Mouse (Mus musculus) urinary bladder, adult 2 months (tissue): Measurements from ENCODE around the gene Ints7. TPM values are rescaled to one million over a fixed set of nuclear protein-coding genes. Genes with fewer than 3 reads are reported as not detected.

Experiments
- DNase-seq: peaks from one replicate; pipeline ENCODE4 v3.0.0; 2022; ENCODE audit warnings: low spot score
- polyA plus RNA-seq: library from polyadenylated mRNA; depleted of rRNA; stranded (reverse); fragments of >200 nt; gene quantifications from 2 replicates; pipeline ENCODE4 v1.2.3, GENCODE M21; 2012

Ints7 gene
- polyA plus RNA-seq, 1 experiment: 24.1 TPM

GRCm38 (mm10) chr1:191584483-191584882 lies 9.0 kb downstream of the Ints7 start:
- no peak for DNase-seq

- DNase-seq: no peak
These were observed 10.3 kb downstream of the Ints7 start for GRCm38 (mm10) chr1:191585704-191586103.

DNA sequence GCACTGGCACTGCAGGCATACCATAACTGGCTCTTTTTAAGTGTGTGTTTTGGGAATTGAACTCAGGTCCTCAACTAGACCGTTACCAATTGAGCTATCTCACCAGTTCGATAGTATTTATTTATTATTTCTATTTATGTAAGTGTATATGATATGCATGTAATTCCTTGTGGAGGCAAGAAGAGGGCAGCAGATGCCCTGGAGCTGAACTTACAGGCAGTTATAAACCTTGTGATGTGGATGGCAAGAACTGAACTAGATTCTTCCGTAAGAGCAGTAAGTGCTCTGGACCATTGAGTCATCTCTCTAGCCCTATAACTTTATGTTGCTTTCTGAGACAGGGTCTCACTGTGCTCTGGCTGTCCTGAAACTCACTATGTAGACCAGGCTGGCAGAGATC lies 11.6 kb downstream of the Ints7 start:
- no peak for DNase-seq

DNA sequence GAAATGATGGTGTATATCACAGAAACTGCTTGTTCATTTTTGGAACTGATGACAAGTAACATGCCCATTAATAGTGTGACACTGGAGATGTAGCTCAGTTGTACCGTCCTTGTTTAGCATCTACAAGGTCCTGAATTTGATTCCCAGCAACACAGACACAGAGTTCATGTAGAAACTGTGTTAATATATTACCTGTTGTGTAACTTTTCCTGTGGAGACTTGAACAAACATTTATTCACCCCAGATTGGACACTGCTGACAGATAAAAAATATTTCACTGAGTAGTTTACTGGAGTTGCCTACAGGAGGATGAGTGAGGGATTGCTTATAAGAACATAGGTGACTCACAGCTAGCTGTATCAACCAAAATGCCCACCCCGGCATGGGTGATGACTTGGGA lies 13.3 kb downstream of the Ints7 start:
- no peak for DNase-seq

DNA sequence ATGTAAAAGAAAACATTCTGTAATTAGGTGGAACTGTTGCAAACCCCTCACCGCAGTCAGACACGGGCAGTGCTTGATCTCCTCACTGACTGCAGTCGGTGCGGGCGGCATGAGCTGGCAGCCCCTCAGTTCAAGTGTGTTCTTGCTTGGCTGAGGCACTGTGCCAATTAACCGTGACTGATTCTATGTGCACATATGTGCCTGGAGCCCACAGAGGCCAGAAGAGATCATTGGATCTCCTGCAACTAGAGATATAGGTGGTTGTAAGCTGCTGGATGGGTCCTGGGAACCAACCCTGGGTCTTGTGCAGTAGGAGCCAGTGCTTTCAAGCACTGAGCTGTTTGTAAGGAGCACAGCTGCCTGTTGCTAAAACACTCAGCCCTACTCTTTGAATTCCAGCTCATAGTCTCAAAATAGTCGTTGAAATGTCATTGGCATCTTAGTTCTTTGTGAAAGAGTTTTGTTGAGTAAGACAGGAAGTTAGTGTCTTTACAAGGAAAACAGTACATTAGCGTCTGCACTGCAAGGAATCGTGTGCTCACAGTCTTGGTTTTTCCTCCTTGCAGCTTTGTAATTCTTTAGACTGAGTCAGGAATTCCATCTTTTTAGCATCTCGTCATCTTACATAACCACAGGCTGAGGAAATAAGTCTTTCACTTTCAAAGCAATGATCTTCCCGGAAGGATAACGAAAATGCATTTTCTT lies 16.7 kb downstream of the Ints7 start:
- no peak for DNase-seq

- no peak for DNase-seq
These were observed 20.6 kb downstream of the Ints7 start for GRCm38 (mm10) chr1:191596076-191596475.

DNA sequence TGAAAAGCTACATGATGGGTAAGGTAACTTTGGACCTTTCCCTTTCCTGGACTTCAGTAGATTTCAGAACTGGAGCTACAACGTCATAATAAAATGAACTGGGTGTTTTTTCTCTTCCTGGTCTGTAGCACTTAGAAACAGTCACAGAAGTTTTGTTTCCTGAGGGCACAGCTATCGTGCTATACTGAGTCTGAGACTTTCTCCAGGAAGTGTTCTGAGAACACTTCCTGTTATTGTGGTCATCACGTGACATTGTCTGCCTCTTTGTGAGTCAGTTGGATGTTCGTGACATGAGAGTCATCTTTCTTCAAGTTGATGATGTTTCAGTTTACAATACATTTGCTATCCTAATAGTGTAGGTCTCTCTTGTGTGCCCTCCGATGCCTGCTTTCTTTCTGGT lies 23.8 kb downstream of the Ints7 start:
- DNase-seq: no peak

GRCm38 (mm10) chr1:191604690-191605089 lies 29.3 kb downstream of the Ints7 start:
- no peak for DNase-seq

- no peak for DNase-seq
These were observed 33.6 kb downstream of the Ints7 start for GRCm38 (mm10) chr1:191609051-191609450.

DNA sequence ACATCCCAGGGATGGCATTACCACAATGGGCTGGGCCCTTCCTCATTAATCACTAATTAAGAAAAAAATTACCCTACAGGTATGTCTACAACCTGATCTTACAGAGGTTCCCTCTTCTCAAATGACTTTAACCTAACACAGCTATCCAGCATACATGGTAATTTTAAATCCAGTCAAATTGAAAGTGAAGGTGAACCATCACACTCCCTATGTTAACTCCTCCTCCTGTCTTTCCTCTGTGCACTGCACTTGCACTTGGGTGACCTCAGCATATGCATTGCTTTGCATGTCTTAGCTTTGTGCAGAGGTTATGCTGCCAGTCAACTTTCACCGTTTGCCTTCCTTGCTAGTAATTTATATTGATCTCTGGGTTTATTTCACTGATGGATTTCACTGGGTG lies 34.1 kb downstream of the Ints7 start:
- no peak for DNase-seq

- no peak for DNase-seq
These were observed 34.9 kb downstream of the Ints7 start for GRCm38 (mm10) chr1:191610357-191610756.

- no peak for DNase-seq
These were observed 36.2 kb downstream of the Ints7 start for GRCm38 (mm10) chr1:191611686-191612085.

GRCm38 (mm10) chr1:191612877-191613276 lies 37.4 kb downstream of the Ints7 start:
- no peak for DNase-seq

DNA sequence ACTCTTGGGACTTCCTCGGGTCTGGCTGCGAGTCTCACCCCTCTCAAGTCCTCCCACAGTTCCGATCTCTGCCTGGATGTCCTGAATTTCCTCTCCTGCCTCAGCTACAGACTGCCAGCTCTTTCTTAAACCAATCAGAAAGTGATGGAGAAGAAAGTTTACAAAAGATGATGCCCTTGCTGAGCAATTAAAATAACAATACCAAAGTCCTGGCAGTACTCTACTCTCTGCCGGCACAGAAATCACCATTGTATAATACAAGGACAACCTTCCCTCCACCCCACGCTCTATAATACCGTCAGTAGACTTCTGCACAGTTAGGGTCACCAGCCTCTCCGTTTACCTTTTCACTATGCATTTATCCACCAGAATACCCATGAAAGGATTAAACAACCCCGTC lies 40.8 kb downstream of the Ints7 start:
- DNase-seq: no peak

DNA sequence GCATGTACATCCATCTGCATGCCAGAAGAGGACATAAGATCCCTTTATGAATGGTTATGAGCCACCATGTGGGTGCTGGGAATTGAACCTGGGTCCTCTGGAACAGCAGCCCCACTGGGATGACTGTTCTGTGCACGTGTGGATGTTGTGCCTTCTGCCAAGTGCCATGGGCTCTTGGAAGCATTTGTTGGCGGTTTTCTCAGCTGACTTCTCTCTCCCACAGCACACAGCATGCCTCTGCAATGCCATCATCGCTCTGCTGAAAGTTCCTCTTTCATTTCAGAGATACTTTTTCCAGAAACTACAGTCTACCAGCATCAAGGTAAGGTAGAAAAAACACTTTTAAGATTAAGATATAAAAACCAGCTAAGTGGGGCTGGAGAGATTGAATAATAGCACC lies 42.2 kb downstream of the Ints7 start:
- no peak for DNase-seq

- no peak for DNase-seq
These were observed 42.8 kb downstream of the Ints7 start for GRCm38 (mm10) chr1:191618067-191618766.

DNA sequence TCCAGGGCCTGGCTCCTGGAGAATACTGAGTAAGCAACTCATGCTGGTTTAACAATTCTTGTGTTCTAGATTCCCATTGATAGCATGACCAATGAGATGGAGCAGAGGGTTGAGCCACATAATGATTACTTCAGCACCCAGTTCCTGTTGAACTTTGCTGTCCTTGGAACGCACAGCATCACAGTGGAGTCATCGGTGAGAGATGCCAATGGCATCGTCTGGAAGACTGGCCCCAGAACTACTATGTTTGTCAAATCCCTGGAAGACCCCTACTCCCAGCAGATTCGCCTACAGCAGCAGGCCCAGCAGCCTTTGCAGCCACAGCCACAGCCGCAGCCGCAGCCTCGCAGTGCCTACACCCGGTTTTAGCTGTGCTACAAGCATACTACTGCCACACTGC lies 45.7 kb downstream of the Ints7 start:
- no peak for DNase-seq

DNA sequence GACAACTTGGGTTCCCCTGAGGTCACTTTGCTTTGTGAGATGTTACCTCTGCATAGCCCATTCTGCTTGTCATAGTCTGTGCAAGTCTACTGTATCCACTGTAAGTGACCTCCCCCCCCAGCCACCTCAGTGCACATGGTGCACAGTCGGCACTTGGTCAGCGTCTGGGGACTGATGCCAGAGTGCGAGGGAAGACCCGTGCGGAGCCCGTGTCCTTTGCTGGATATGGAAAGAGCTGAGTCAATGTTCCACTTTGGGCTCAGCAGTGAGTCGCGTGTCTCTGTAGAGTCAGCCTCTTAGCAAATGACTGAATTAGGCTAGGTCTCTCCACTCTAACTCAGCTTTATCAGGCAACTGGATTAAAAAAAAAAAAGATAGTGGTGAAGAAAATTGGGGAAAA lies 47.4 kb downstream of the Ints7 start:
- no peak for DNase-seq

GRCm38 (mm10) chr1:191624492-191624891 lies 49.1 kb downstream of the Ints7 start:
- DNase-seq: no peak

DNA sequence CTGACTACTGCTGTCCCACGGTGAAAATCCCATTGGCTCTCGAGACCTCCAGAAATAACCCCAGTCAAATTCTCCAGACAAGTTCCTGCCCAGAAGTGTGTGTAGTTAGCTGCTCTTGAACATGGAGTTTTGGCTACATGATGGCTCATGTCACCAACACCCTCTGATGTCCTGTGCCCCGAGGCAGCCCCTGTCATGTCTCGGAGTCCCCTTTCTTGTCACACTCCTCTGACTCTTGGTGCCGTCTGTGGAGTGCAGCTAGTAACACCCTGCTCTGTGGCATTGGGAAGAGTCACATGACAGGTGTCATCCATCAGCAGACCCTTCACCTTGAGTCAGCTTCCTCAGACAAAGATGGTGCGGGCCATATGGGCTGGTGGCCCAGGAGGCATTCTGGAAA lies 49.6 kb downstream of the Ints7 start:
- DNase-seq: no peak

GRCm38 (mm10) chr1:191625620-191626019 lies 50.2 kb downstream of the Ints7 start:
- DNase-seq: no peak

DNA sequence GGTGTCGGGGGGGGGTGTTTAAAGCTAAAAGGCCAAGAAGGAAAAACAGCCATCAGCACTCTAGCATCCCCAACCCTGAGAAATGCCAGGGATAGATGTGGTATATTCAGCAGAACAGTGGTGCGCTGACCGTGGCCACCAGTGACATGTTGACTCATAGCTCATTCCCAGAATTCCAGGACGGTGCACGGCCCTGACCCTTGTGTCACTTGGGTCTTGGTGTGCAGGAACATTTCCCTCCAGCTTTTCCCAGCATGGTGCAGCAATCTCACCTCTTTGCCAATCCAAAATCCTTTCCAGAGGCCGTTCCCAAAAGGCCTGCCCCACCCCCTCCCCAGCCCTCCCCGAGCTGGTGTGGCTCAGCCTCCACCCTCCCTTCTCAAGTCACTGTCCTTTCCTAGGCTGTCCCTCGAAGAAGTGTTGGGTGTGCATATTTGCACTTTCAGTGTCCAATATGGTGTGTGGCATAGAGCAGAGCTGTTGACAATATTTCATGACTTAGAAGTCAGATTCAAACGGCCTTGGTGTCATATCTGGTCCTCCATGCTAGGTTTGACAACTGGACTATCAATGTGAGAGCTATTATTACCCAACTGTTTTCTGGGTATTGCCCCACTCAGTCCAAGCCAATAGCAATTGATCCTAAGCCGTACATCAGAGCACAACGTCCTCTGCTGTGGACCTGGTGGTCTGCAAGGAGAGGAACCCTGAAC lies 53.2 kb downstream of the Ints7 start:
- DNase-seq: no peak

DNA sequence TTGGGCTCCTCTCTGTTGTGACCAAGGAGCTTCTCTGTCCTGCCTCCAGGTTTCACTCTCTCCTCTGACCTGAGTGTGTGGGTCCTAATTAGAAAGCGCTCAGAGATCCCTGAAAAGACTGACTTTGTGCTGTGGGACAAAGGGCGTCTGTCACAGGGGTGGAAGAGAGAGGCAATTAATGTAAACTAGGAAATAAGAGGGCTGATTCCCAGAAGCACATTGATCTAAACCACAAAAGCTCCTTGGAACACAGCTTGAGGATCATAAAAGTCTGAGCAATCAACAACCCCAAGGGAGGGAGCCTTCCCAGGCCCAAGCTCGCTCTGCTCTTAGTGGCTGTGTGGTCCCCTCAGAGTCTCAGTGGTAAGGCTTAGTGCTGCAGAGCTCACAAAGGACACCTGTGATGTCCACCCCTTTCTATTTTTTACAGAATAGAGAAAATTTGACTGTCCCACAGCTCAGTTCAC lies 53.8 kb downstream of the Ints7 start:
- DNase-seq: no peak
